Mouse (Mus musculus) layer of hippocampus, postnatal 10 days (tissue): ENCODE results near the gene Pkib. TPM values are rescaled to one million over a fixed set of nuclear protein-coding genes. Genes with fewer than 3 reads are reported as not detected.

Experiments
- total RNA-seq, 2 experiments: library from RNA; stranded (reverse); gene quantifications; 2 replicates each; pipeline ENCODE4 v1.2.3; 2021

Pkib gene
- total RNA-seq, 2 experiments from 2014 or later: 6.8 to 9.8 TPM

Other genes with a start within 250 kb of the Pkib start
- gene Hsf2, start 145.6 kb upstream of the Pkib start, total RNA-seq: 10 to 100 TPM; 43.9 to 44.5 TPM
- 100 to 1,000 TPM; 774 to 834 TPM for gene Serinc1, start 99.5 kb upstream of the Pkib start, total RNA-seq
- 100 to 1,000 TPM; 606 to 635 TPM for gene Fabp7, start 152.9 kb downstream of the Pkib start, total RNA-seq
- 10 to 100 TPM; 25.6 to 27.4 TPM for gene Smpdl3a, start 162.4 kb downstream of the Pkib start, total RNA-seq